Mouse (Mus musculus): ENCODE results near the gene Robo4. TPM values are rescaled to one million over a fixed set of nuclear protein-coding genes. Genes with fewer than 3 reads are reported as not detected.

The Robo4 gene
- polyA plus RNA-seq, 1 experiment: not detected

- TF ChIP-seq GATA1 (IDR thresholded peaks at IDR 0.05; ENCODE audit: low read length): no peak
Observed at GRCm38 (mm10) chr9:37429326-37429725, 27.6 kb downstream of the Robo4 start.

GRCm38 (mm10) chr9:37430582-37430981 lies 28.9 kb downstream of the Robo4 start:
- TF ChIP-seq GATA1 (IDR thresholded peaks at IDR 0.05; ENCODE audit: low read length): no peak

GRCm38 (mm10) chr9:37432026-37432666 lies 30.4 kb downstream of the Robo4 start:
- no peak for TF ChIP-seq GATA1 (IDR thresholded peaks at IDR 0.05; ENCODE audit: low read length)

GRCm38 (mm10) chr9:37432720-37433421 lies 31.2 kb downstream of the Robo4 start, which contains the start of gene Robo3:
Gene Robo3, minus strand, starts transcription at chr9:37433246.
- TF ChIP-seq GATA1 (IDR thresholded peaks at IDR 0.05; ENCODE audit: low read length): no peak

GRCm38 (mm10) chr9:37433823-37434560 lies 32.3 kb downstream of the Robo4 start:
- TF ChIP-seq GATA1 (IDR thresholded peaks at IDR 0.05; ENCODE audit: low read length): no peak

GRCm38 (mm10) chr9:37434932-37435331 lies 33.2 kb downstream of the Robo4 start:
- no peak for TF ChIP-seq GATA1 (IDR thresholded peaks at IDR 0.05; ENCODE audit: low read length)

- TF ChIP-seq GATA1 (IDR thresholded peaks at IDR 0.05; ENCODE audit: low read length): no peak
Observed at GRCm38 (mm10) chr9:37435616-37436015, 33.9 kb downstream of the Robo4 start.

GRCm38 (mm10) chr9:37437772-37438735 lies 36.4 kb downstream of the Robo4 start:
- no peak for TF ChIP-seq GATA1 (IDR thresholded peaks at IDR 0.05; ENCODE audit: low read length)

- TF ChIP-seq GATA1 (IDR thresholded peaks at IDR 0.05; ENCODE audit: low read length): no peak
Observed at GRCm38 (mm10) chr9:37452401-37452800, 50.7 kb downstream of the Robo4 start.

- TF ChIP-seq GATA1 (IDR thresholded peaks at IDR 0.05; ENCODE audit: low read length): no peak
Observed at GRCm38 (mm10) chr9:37453328-37453727, 51.6 kb downstream of the Robo4 start.

GRCm38 (mm10) chr9:37454011-37454492 lies 52.4 kb downstream of the Robo4 start:
- no peak for TF ChIP-seq GATA1 (IDR thresholded peaks at IDR 0.05; ENCODE audit: low read length)

GRCm38 (mm10) chr9:37454991-37455390 lies 53.3 kb downstream of the Robo4 start:
- TF ChIP-seq GATA1 (IDR thresholded peaks at IDR 0.05; ENCODE audit: low read length): no peak

GRCm38 (mm10) chr9:37455868-37456267 lies 54.2 kb downstream of the Robo4 start:
- no peak for TF ChIP-seq GATA1 (IDR thresholded peaks at IDR 0.05; ENCODE audit: low read length)

GRCm38 (mm10) chr9:37456481-37456910 lies 54.8 kb downstream of the Robo4 start:
- no peak for TF ChIP-seq GATA1 (IDR thresholded peaks at IDR 0.05; ENCODE audit: low read length)

- TF ChIP-seq GATA1 (IDR thresholded peaks at IDR 0.05; ENCODE audit: low read length): no peak
Observed at GRCm38 (mm10) chr9:37457151-37457550, 55.5 kb downstream of the Robo4 start.

Measured in G1E-ER4 (cell line).